Mouse (Mus musculus): ENCODE measurements around the gene Bnip3. TPM values are rescaled to one million over a fixed set of nuclear protein-coding genes. Genes with fewer than 3 reads are reported as not detected.

The Bnip3 gene
- polyA plus RNA-seq, 1 experiment = 69.2 TPM

- no peak for TF ChIP-seq CTCF (conservative IDR thresholded peaks at IDR 0.05; ENCODE audit: insufficient read depth, insufficient read length, low read depth, low read length)
- no peak for TF ChIP-seq POLR2A (IDR thresholded peaks at IDR 0.05; ENCODE audit: low read depth, low read length)
- Histone ChIP-seq H3K27ac (ENCODE audit: insufficient read depth, low read depth, low read length) (no peak overlapping the region), H3K4me3 (ENCODE audit: insufficient read depth, low read depth, low read length) (no peak overlapping the region), H3K36me3 (ENCODE audit: control insufficient read depth, insufficient read depth, low read length) (no peaks in the 10 kb centered on the region), H3K4me1 (ENCODE audit: control insufficient read depth, insufficient read depth, low read length) (no peaks in the 10 kb centered on the region), H3K27me3 (replicated peaks; ENCODE audit: control insufficient read depth, insufficient read depth, low read length) (no peaks in the 10 kb centered on the region; the same call in none of the 2 replicates)
- no peak for DNase-seq
- WGBS = 47% methylated on average over 5 of the region's 5 CpGs
These were observed 32.3 kb upstream of the Bnip3 start for GRCm38 (mm10) chr7:138941571-138941970.

GRCm38 (mm10) chr7:138940612-138941461, 31.5 kb upstream of the Bnip3 start, which contains the start of gene Jakmip3:
Jakmip3 (plus strand) TSS chr7:138940730.
- no peaks in the 10 kb centered on the region; the same call in none of the 2 replicates for H3K27me3 ChIP-seq (replicated peaks; ENCODE audit: control insufficient read depth, insufficient read depth, low read length)
- no peaks in the 10 kb centered on the region for H3K4me1 ChIP-seq (ENCODE audit: control insufficient read depth, insufficient read depth, low read length)
- H3K27ac ChIP-seq (ENCODE audit: insufficient read depth, low read depth, low read length) = no peak within 1 kb of the TSS
- no peaks in the 10 kb centered on the region for H3K36me3 ChIP-seq (ENCODE audit: control insufficient read depth, insufficient read depth, low read length)
- WGBS = 1% methylated on average over 78 of the region's 78 CpGs
- no peak for TF ChIP-seq POLR2A (IDR thresholded peaks at IDR 0.05; ENCODE audit: low read depth, low read length)
- TF ChIP-seq CTCF (conservative IDR thresholded peaks at IDR 0.05; ENCODE audit: insufficient read depth, insufficient read length, low read depth, low read length) = no peak
- peak within 1 kb of the TSS; percentile 25; the same call in 1 of the 2 replicates for H3K4me3 ChIP-seq (ENCODE audit: insufficient read depth, low read depth, low read length)
- DNase-seq = no peak

DNA sequence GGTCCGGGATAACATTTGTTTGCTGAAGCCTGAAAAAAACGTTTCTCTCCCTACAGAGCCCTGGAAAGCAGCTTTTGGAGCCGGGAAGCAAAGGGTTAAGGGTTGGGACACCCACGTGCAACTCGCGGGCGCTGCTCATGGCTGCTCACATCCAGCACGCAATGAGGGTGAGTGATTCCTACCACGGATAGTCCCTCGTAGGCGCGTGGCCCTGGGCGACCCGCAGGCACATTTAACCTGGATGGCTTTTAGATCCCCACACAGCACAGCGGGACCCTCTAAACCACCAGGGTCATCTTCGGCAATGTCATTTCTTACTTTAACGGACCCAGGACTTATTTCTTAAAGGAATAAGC, 30.9 kb upstream of the Bnip3 start:
- Histone ChIP-seq H3K27me3 (replicated peaks; ENCODE audit: control insufficient read depth, insufficient read depth, low read length) (no peaks in the 10 kb centered on the region; the same call in none of the 2 replicates), H3K27ac (ENCODE audit: insufficient read depth, low read depth, low read length) (no peak overlapping the region), H3K4me1 (ENCODE audit: control insufficient read depth, insufficient read depth, low read length) (no peaks in the 10 kb centered on the region), H3K4me3 (ENCODE audit: insufficient read depth, low read depth, low read length) (peak overlapping the region; percentile 25; the same call in 1 of the 2 replicates), H3K36me3 (ENCODE audit: control insufficient read depth, insufficient read depth, low read length) (no peaks in the 10 kb centered on the region)
- no peak for DNase-seq
- whole genome bisulfite sequencing = 1% methylated on average over 17 of the region's 17 CpGs
- no peak for TF ChIP-seq CTCF (conservative IDR thresholded peaks at IDR 0.05; ENCODE audit: insufficient read depth, insufficient read length, low read depth, low read length)

- WGBS = 83% methylated on average over 7 of the region's 7 CpGs
- Histone ChIP-seq H3K4me1 (ENCODE audit: control insufficient read depth, insufficient read depth, low read length) (no peaks in the 10 kb centered on the region), H3K36me3 (ENCODE audit: control insufficient read depth, insufficient read depth, low read length) (no peaks in the 10 kb centered on the region), H3K4me3 (ENCODE audit: insufficient read depth, low read depth, low read length) (no peak overlapping the region), H3K27me3 (replicated peaks; ENCODE audit: control insufficient read depth, insufficient read depth, low read length) (no peaks in the 10 kb centered on the region; the same call in none of the 2 replicates), H3K27ac (ENCODE audit: insufficient read depth, low read depth, low read length) (no peak overlapping the region)
- TF ChIP-seq CTCF (conservative IDR thresholded peaks at IDR 0.05; ENCODE audit: insufficient read depth, insufficient read length, low read depth, low read length) (no peak), POLR2A (IDR thresholded peaks at IDR 0.05; ENCODE audit: low read depth, low read length) (no peak)
- DNase-seq = no peak
These were observed 29.7 kb upstream of the Bnip3 start for GRCm38 (mm10) chr7:138938991-138939390.

DNA sequence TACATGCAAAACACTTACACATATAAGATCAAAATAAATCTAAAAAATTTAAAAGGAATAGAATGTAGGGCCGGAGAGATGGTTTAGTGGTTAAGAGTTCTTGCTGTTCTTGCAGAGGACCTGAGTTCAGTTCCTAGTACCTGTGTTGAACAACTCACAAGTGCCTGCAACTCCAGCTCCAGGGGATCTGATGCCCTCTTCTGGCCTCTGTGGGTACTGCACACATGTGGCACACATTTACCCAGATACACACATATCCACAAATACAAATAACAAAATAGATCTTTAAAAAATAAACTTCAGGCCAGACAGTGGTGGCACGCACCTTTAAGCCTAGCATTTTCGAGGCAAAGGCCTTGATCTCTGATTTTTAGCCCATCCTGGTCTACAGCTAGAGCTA, 25.2 kb upstream of the Bnip3 start:
- Histone ChIP-seq H3K4me1 (ENCODE audit: control insufficient read depth, insufficient read depth, low read length) (no peaks in the 10 kb centered on the region), H3K36me3 (ENCODE audit: control insufficient read depth, insufficient read depth, low read length) (no peaks in the 10 kb centered on the region), H3K4me3 (ENCODE audit: insufficient read depth, low read depth, low read length) (no peak overlapping the region), H3K27me3 (replicated peaks; ENCODE audit: control insufficient read depth, insufficient read depth, low read length) (no peaks in the 10 kb centered on the region), H3K27ac (ENCODE audit: insufficient read depth, low read depth, low read length) (no peak overlapping the region)
- no peak for DNase-seq
- WGBS = 92% methylated on average over 3 of the region's 3 CpGs
- TF ChIP-seq POLR2A (IDR thresholded peaks at IDR 0.05; ENCODE audit: low read depth, low read length) (no peak), CTCF (conservative IDR thresholded peaks at IDR 0.05; ENCODE audit: insufficient read depth, insufficient read length, low read depth, low read length) (no peak)

DNA sequence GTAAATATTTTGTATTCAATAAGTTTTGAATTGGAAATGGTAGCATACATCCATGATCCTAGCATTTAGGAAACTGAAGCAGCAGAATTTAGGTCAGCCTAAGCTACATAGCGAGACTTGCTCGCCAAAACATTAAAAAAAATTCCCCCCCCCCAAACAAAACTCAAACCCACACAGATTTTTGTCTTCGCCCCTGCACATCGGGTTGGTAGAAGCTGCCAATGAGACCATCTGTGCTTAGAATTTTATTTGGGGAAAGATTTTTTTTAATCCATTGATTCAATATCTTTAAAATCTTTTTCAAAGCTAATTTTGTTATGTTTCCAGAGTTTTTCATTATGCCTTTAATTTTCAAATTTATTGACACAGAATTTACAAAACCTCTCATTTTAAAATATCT, 19.1 kb upstream of the Bnip3 start:
- no peaks in the 10 kb centered on the region for H3K4me1 ChIP-seq (ENCODE audit: control insufficient read depth, insufficient read depth, low read length)
- H3K36me3 ChIP-seq (ENCODE audit: control insufficient read depth, insufficient read depth, low read length) = no peaks in the 10 kb centered on the region
- no peaks in the 10 kb centered on the region for H3K27me3 ChIP-seq (replicated peaks; ENCODE audit: control insufficient read depth, insufficient read depth, low read length)
- no peak overlapping the region for H3K4me3 ChIP-seq (ENCODE audit: insufficient read depth, low read depth, low read length)
- DNase-seq = no peak
- TF ChIP-seq POLR2A (IDR thresholded peaks at IDR 0.05; ENCODE audit: low read depth, low read length) (no peak), CTCF (conservative IDR thresholded peaks at IDR 0.05; ENCODE audit: insufficient read depth, insufficient read length, low read depth, low read length) (no peak)
- WGBS = 88% methylated on average over 4 of the region's 4 CpGs
- no peak overlapping the region for H3K27ac ChIP-seq (ENCODE audit: insufficient read depth, low read depth, low read length)

- WGBS = 10% methylated on average over 3 of the region's 3 CpGs
- Histone ChIP-seq H3K4me1 (ENCODE audit: control insufficient read depth, insufficient read depth, low read length) (peaks cover 4% of the 10 kb centered on the region; the same call in 1 of the 2 replicates), H3K27ac (ENCODE audit: insufficient read depth, low read depth, low read length) (no peak overlapping the region), H3K36me3 (ENCODE audit: control insufficient read depth, insufficient read depth, low read length) (no peaks in the 10 kb centered on the region), H3K4me3 (ENCODE audit: insufficient read depth, low read depth, low read length) (no peak overlapping the region), H3K27me3 (replicated peaks; ENCODE audit: control insufficient read depth, insufficient read depth, low read length) (no peaks in the 10 kb centered on the region)
- peak; percentile 75 for TF ChIP-seq CTCF (conservative IDR thresholded peaks at IDR 0.05; ENCODE audit: insufficient read depth, insufficient read length, low read depth, low read length)
- TF ChIP-seq POLR2A (IDR thresholded peaks at IDR 0.05; ENCODE audit: low read depth, low read length) = no peak
- DNase-seq = peak; percentile 61
These were observed 14.6 kb upstream of the Bnip3 start for GRCm38 (mm10) chr7:138923756-138924425.
